Mouse (Mus musculus): ENCODE data around the gene Cdk19.
"Not testable (repeated sequence)": the region's sequence is repeated elsewhere in the genome, so short reads cannot be mapped to it uniquely, and the experiment has no call there.

The Cdk19 gene

GRCm38 (mm10) chr10:40523312-40523975 is 184.1 kb downstream of the Cdk19 start:
- no peak for DNase-seq (ENCODE audit: low spot score in 2 of 2)

GRCm38 (mm10) chr10:40524032-40524806 is 184.9 kb downstream of the Cdk19 start:
- no peak for DNase-seq (ENCODE audit: low spot score in 2 of 2)

GRCm38 (mm10) chr10:40524991-40525390 is 185.6 kb downstream of the Cdk19 start:
- no peak for DNase-seq (ENCODE audit: low spot score in 2 of 2)

- no peak for DNase-seq (ENCODE audit: low spot score in 2 of 2)
Measured at GRCm38 (mm10) chr10:40525616-40526155, 186.3 kb downstream of the Cdk19 start.

GRCm38 (mm10) chr10:40526301-40526761 is 187.0 kb downstream of the Cdk19 start:
- no peak for DNase-seq (ENCODE audit: low spot score in 2 of 2)

- no peak for DNase-seq (ENCODE audit: low spot score in 2 of 2)
Measured at GRCm38 (mm10) chr10:40526986-40527385, 187.6 kb downstream of the Cdk19 start.

- DNase-seq (ENCODE audit: low spot score in 2 of 2), result no peak
Measured at GRCm38 (mm10) chr10:40527573-40527972, 188.2 kb downstream of the Cdk19 start.

- DNase-seq (ENCODE audit: low spot score in 2 of 2), result no peak
Measured at GRCm38 (mm10) chr10:40528668-40529067, 189.3 kb downstream of the Cdk19 start.

- no peak for DNase-seq (ENCODE audit: low spot score in 2 of 2)
Measured at GRCm38 (mm10) chr10:40529617-40530016, 190.3 kb downstream of the Cdk19 start.

GRCm38 (mm10) chr10:40530661-40531060 is 191.3 kb downstream of the Cdk19 start:
- DNase-seq (ENCODE audit: low spot score in 2 of 2), result no peak

GRCm38 (mm10) chr10:40532586-40532985 is 193.2 kb downstream of the Cdk19 start:
- not testable (repeated sequence) for DNase-seq (ENCODE audit: low spot score in 2 of 2)

Measured in urinary bladder, postnatal 4 days (tissue).